Mouse (Mus musculus) splenic B cell, adult 2 months (primary cell): Measurements from ENCODE around the gene Cul5.
A peak's percentile ranks its signal among the peaks of the same experiment; 100 is the strongest.

ENCODE experiments used
- DNase-seq: peaks from one replicate; pipeline ENCODE4 v3.0.0-alpha.2; 2011; ENCODE audit warnings: low read depth, low spot score
- H3K27me3 ChIP-seq: 2 replicates; pipeline ENCODE4 v1.6.1; 2012; ENCODE audit warnings: mild to moderate bottlenecking, low read length, moderate library complexity, mixed read lengths; ENCODE audit not compliant: control insufficient read depth, poor library complexity, insufficient read depth, severe bottlenecking
- H3K36me3 ChIP-seq: 2 replicates; pipeline ENCODE4 v1.6.1; 2012; ENCODE audit warnings: mild to moderate bottlenecking, low read length, moderate library complexity, mixed read lengths; ENCODE audit not compliant: control insufficient read depth, poor library complexity, insufficient read depth, severe bottlenecking

The Cul5 gene

GRCm38 (mm10) chr9:53669680-53670219 lies at the start of gene Cul5:
Gene Cul5, minus strand, starts transcription at chr9:53670014.
- H3K27me3 ChIP-seq, result no peaks in the 10 kb centered on the region
- peak; percentile 66 for DNase-seq

GRCm38 (mm10) chr9:53705992-53706696 lies 36.3 kb upstream of the Cul5 start, which contains the start of gene Rab39:
Gene Rab39, minus strand, starts transcription at chr9:53706232.
- DNase-seq, result peak; percentile 97
- no peaks in the 10 kb centered on the region for H3K36me3 ChIP-seq
- H3K27me3 ChIP-seq, result no peaks in the 10 kb centered on the region; the same call in 1 of the 2 replicates

More at GRCm38 (mm10) chr9:53669680-53670219, at the start of gene Cul5:
- no peaks in the 10 kb centered on the region for H3K36me3 ChIP-seq

DNA sequence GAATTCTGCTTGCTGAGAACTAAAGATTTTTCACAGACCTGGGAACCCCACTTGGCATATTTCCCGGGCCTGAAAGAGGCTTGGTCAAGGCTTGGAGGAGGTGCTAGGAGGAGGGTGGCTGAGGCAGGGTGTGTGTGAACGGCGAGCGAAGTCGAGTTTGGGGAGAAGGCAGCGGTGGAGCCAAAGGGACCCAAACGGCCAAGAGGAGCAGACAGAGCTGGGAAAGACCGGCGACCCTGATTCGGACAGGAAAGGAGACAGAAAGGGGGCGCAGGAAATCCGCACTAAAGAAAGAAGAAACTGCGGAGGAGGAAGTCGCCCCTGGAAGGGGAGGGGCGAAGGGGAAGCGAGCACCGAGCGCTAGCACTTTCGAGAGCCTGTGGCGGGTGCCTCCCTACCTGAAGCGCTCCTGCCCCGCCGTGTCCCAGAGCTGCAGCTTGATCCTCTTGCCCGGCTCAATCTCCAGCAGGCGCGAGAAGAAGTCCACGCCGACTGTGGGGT lies 35.7 kb upstream of the Cul5 start:
- peak; percentile 77 for DNase-seq
- H3K27me3 ChIP-seq, result no peaks in the 10 kb centered on the region; the same call in 1 of the 2 replicates
- no peaks in the 10 kb centered on the region for H3K36me3 ChIP-seq

- Histone ChIP-seq H3K27me3 (no peaks in the 10 kb centered on the region), H3K36me3 (no peaks in the 10 kb centered on the region)
- DNase-seq, result no peak
These were observed 33.2 kb upstream of the Cul5 start for GRCm38 (mm10) chr9:53702991-53703390.

- H3K36me3 ChIP-seq, result no peaks in the 10 kb centered on the region
- DNase-seq, result peak; percentile 61
- no peaks in the 10 kb centered on the region for H3K27me3 ChIP-seq
These were observed 30.7 kb upstream of the Cul5 start for GRCm38 (mm10) chr9:53700496-53700895.

DNA sequence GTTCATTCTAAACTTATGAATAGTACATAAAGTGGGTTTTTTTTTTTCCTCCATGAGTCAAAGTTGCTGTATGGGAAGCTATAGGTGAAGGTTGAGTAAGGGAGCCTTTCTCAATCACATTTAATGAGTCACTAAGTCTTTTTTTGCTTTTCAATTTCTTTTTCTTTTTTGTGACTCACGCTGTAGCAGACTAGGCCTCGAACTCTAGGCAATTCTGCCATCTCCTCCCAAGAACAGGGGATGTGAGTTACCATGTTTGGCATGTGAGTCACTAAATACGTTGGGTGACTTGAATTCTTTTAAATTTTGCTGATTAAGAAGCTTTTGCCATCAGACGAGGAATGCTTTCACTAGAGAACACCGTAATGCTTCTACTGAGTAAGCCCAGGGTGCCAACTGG lies 26.0 kb upstream of the Cul5 start:
- Histone ChIP-seq H3K36me3 (no peaks in the 10 kb centered on the region), H3K27me3 (no peaks in the 10 kb centered on the region)
- no peak for DNase-seq

- no peaks in the 10 kb centered on the region for H3K36me3 ChIP-seq
- DNase-seq, result peak; percentile 58
These were observed 23.9 kb upstream of the Cul5 start for GRCm38 (mm10) chr9:53693718-53694117.

GRCm38 (mm10) chr9:53691745-53692670 lies 22.2 kb upstream of the Cul5 start:
- Histone ChIP-seq H3K36me3 (no peaks in the 10 kb centered on the region), H3K27me3 (no peaks in the 10 kb centered on the region)
- no peak for DNase-seq

More at GRCm38 (mm10) chr9:53693718-53694117, 23.9 kb upstream of the Cul5 start:
- H3K27me3 ChIP-seq, result no peaks in the 10 kb centered on the region

GRCm38 (mm10) chr9:53680851-53681250 lies 11.0 kb upstream of the Cul5 start:
- no peak for DNase-seq
- no peaks in the 10 kb centered on the region for H3K36me3 ChIP-seq
- H3K27me3 ChIP-seq, result no peaks in the 10 kb centered on the region

DNA sequence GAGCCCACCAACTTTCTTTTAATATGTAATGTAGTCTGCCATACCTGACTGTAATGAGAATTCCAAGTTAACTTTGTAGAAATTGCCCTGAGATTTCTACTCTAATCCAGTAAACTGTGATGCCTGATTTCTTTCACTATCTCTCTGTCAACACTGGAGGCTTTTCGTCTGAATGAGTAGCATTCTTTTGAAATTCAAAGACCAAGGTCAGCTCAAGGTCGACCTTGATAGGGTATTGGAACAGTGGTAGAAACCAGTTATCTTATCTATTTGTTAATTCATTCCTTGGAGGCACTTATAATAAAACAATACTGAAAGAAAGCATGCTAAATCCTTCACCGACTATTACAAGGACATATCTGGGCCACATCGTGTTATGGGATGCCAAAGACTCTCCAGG lies 7.1 kb upstream of the Cul5 start:
- no peaks in the 10 kb centered on the region for H3K27me3 ChIP-seq
- DNase-seq, result no peak
- no peaks in the 10 kb centered on the region for H3K36me3 ChIP-seq

GRCm38 (mm10) chr9:53673571-53673970 lies 3.8 kb upstream of the Cul5 start:
- no peaks in the 10 kb centered on the region for H3K27me3 ChIP-seq
- DNase-seq, result peak; percentile 93
- H3K36me3 ChIP-seq, result no peaks in the 10 kb centered on the region

- peak; percentile 96 for DNase-seq
- Histone ChIP-seq H3K36me3 (no peaks in the 10 kb centered on the region), H3K27me3 (no peaks in the 10 kb centered on the region)
These were observed 2.7 kb downstream of the Cul5 start for GRCm38 (mm10) chr9:53667020-53667669.

GRCm38 (mm10) chr9:53666665-53667019 lies 3.2 kb downstream of the Cul5 start:
- no peak for DNase-seq
- Histone ChIP-seq H3K36me3 (no peaks in the 10 kb centered on the region), H3K27me3 (no peaks in the 10 kb centered on the region)

DNA sequence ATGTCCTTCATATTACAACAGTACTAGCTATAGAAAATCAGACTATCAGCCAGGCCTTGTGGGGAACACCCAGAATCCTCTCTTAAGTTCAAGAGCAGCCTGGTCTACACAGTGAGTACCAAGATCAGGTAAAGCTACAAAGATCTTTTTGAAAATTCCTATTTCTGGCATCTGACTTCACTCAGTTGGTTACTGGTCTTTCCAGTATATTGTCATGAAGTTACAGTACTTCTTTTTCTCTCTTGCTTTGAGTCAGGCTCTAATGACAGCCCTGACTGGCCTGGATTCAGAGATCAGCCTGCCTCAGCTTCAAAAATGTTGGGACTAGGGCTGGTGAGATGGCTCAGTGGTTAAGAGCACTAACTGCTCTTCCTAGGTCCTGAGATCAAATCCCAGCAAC lies 4.4 kb downstream of the Cul5 start:
- DNase-seq, result no peak
- Histone ChIP-seq H3K36me3 (no peaks in the 10 kb centered on the region), H3K27me3 (no peaks in the 10 kb centered on the region)
